Mouse (Mus musculus) midbrain, embryonic 16.5 days (tissue): Measurements from ENCODE around the gene Naa80. TPM values are rescaled to one million over a fixed set of nuclear protein-coding genes. Genes with fewer than 3 reads are reported as not detected.

Experiments used
- ATAC-seq: fragments of 200-750 bp; cut with Nextera tagmentation; 2 replicates; pipeline ENCODE4 v1.8.0; 2017; ENCODE audit warnings: moderate TSS enrichment
- H3K27ac ChIP-seq: fragments of 300-500 bp; sonication (generic); 2 replicates; pipeline ENCODE4 v1.5.1; 2014; ENCODE audit warnings: mild to moderate bottlenecking, low read length, mixed read lengths
- H3K27me3 ChIP-seq: fragments of 300-500 bp; sonication (generic); 2 replicates; pipeline ENCODE4 v1.6.1; 2014; ENCODE audit warnings: low read depth, low read length, mixed read lengths; ENCODE audit not compliant: control insufficient read depth, insufficient read depth
- H3K36me3 ChIP-seq: fragments of 300-500 bp; sonication (generic); 2 replicates; pipeline ENCODE4 v1.6.1; 2014; ENCODE audit warnings: mild to moderate bottlenecking, low read length, moderate library complexity, mixed read lengths; ENCODE audit not compliant: control insufficient read depth, insufficient read depth
- H3K4me1 ChIP-seq: fragments of 300-500 bp; sonication (generic); 2 replicates; pipeline ENCODE4 v1.6.1; 2014; ENCODE audit warnings: mild to moderate bottlenecking, low read length, mixed read lengths; ENCODE audit not compliant: control insufficient read depth, insufficient read depth
- H3K4me2 ChIP-seq: fragments of 300-500 bp; sonication (generic); 2 replicates; pipeline ENCODE4 v1.6.1; 2014; ENCODE audit warnings: mild to moderate bottlenecking, low read length, mixed read lengths
- H3K4me3 ChIP-seq: fragments of 300-500 bp; sonication (generic); 2 replicates; pipeline ENCODE4 v1.5.1; 2014; ENCODE audit warnings: low read depth, mild to moderate bottlenecking, low read length, moderate library complexity, mixed read lengths
- H3K9ac ChIP-seq: fragments of 300-500 bp; sonication (generic); 2 replicates; pipeline ENCODE4 v1.6.1; 2014; ENCODE audit warnings: low read depth, low read length, mixed read lengths
- H3K9me3 ChIP-seq: fragments of 300-500 bp; sonication (generic); replicated peaks from 2 replicates; pipeline ENCODE4 v1.6.1; 2014; ENCODE audit warnings: mild to moderate bottlenecking, low read length, mixed read lengths; ENCODE audit not compliant: control insufficient read depth, poor library complexity, severe bottlenecking
- WGBS: fragments of 180-500 bp; shearing (Covaris S2); extraction: QIAGEN DNeasy Blood & Tissue Kit; methylation state at CpG from one replicate; pipeline ENCODE4 v1.1.7; 2014; 5-methylcytosine and 5-hydroxymethylcytosine counted together
- polyA plus RNA-seq: library from polyadenylated mRNA; unstranded; fragments of >200 nt; fragmentation: Nextera tagmentation; extraction: Ambion mirVana; gene quantifications from 2 replicates; pipeline ENCODE4 v1.2.1, GENCODE M21; 2015

The Naa80 gene
- polyA plus RNA-seq, 1 experiment from 2014 or later = 18.6 TPM

- WGBS = under 1% methylated on average over 46 of the region's 46 CpGs
- Histone ChIP-seq H3K4me3 (peak within 1 kb of the TSS; percentile 69), H3K27me3 (no peaks in the 10 kb centered on the region), H3K27ac (peak within 1 kb of the TSS; percentile 73), H3K36me3 (peaks cover 34% of the 10 kb centered on the region), H3K4me2 (peak within 1 kb of the TSS; percentile 97), H3K9me3 (no peaks in the 10 kb centered on the region), H3K4me1 (peaks cover 33% of the 10 kb centered on the region), H3K9ac (peak within 1 kb of the TSS; percentile 74)
- peak; percentile 84 for ATAC-seq
Measured at GRCm38 (mm10) chr9:107541474-107542351, 37.0 kb upstream of the Naa80 start, which contains the start of the genes Cyb561d2 and Nprl2. TSS of gene Cyb561d2 (minus strand) at chr9:107542193. TSS of gene Nprl2 (plus strand) at chr9:107542226.

- peak overlapping the region; percentile 97 for H3K4me2 ChIP-seq
- peak overlapping the region; percentile 74 for H3K9ac ChIP-seq
- H3K36me3 ChIP-seq = peaks cover 34% of the 10 kb centered on the region
- peak; percentile 5; the same call in 1 of the 2 replicates for ATAC-seq
- H3K27me3 ChIP-seq = no peaks in the 10 kb centered on the region
- H3K4me1 ChIP-seq = peaks cover 33% of the 10 kb centered on the region
- H3K9me3 ChIP-seq = no peaks in the 10 kb centered on the region
- 2% methylated on average over 11 of the region's 11 CpGs for WGBS
- H3K27ac ChIP-seq = peak overlapping the region; percentile 73
- peak overlapping the region; percentile 69 for H3K4me3 ChIP-seq
Measured at GRCm38 (mm10) chr9:107542352-107542686, 36.4 kb upstream of the Naa80 start.

DNA sequence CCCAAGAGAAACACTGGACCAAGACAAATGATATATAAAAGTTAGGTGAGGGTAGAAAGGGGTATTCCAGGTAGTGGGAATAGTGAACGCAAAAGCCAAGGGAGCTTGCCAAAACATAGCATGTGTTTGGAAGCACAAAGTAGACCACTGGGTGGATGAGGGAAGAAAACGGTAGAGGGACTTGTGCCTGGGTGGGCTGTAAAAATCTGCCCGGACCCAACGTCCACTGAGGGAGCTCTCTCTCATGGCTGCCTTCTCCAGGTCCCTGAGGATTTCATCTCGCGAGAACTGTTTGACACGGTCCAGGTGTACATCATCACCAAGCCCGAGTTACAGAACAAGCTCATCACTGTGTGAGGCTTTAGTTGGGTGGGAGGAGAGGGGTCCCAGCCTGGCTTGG lies 36.0 kb upstream of the Naa80 start:
- Histone ChIP-seq H3K9me3 (no peaks in the 10 kb centered on the region), H3K27me3 (no peaks in the 10 kb centered on the region), H3K27ac (no peak overlapping the region), H3K36me3 (peaks cover 34% of the 10 kb centered on the region), H3K9ac (no peak overlapping the region), H3K4me1 (peaks cover 35% of the 10 kb centered on the region), H3K4me2 (peak overlapping the region; percentile 97), H3K4me3 (peak overlapping the region; percentile 69)
- WGBS = 50% methylated on average over 8 of the region's 8 CpGs
- ATAC-seq = no peak

- H3K9me3 ChIP-seq = no peaks in the 10 kb centered on the region
- H3K4me2 ChIP-seq = no peak overlapping the region
- H3K36me3 ChIP-seq = peaks cover 32% of the 10 kb centered on the region
- H3K4me3 ChIP-seq = no peak overlapping the region
- no peak overlapping the region for H3K9ac ChIP-seq
- H3K4me1 ChIP-seq = peaks cover 35% of the 10 kb centered on the region
- H3K27ac ChIP-seq = no peak overlapping the region
- no peak for ATAC-seq
- H3K27me3 ChIP-seq = no peaks in the 10 kb centered on the region
- 90% methylated on average over 11 of the region's 11 CpGs for WGBS
Measured at GRCm38 (mm10) chr9:107543299-107543698, 35.4 kb upstream of the Naa80 start.

- Histone ChIP-seq H3K27me3 (peaks cover under 1% of the 10 kb centered on the region; the same call in 1 of the 2 replicates), H3K36me3 (peaks cover 24% of the 10 kb centered on the region), H3K27ac (no peak overlapping the region), H3K4me3 (no peak overlapping the region), H3K4me1 (peaks cover 35% of the 10 kb centered on the region), H3K9me3 (no peaks in the 10 kb centered on the region), H3K9ac (no peak overlapping the region), H3K4me2 (no peak overlapping the region)
- no peak for ATAC-seq
- WGBS = 95% methylated on average over 17 of the region's 17 CpGs
Measured at GRCm38 (mm10) chr9:107544196-107544700, 34.4 kb upstream of the Naa80 start.

- Histone ChIP-seq H3K27me3 (peaks cover 5% of the 10 kb centered on the region; the same call in 1 of the 2 replicates), H3K27ac (no peak overlapping the region), H3K4me2 (no peak overlapping the region), H3K9ac (no peak overlapping the region), H3K36me3 (peaks cover 19% of the 10 kb centered on the region), H3K4me3 (no peak overlapping the region), H3K4me1 (peaks cover 35% of the 10 kb centered on the region), H3K9me3 (no peaks in the 10 kb centered on the region)
- no peak for ATAC-seq
- 96% methylated on average over 12 of the region's 12 CpGs for WGBS
Measured at GRCm38 (mm10) chr9:107544729-107545128, 34.0 kb upstream of the Naa80 start.

- Histone ChIP-seq H3K4me1 (peaks cover 34% of the 10 kb centered on the region), H3K9ac (no peak overlapping the region), H3K9me3 (no peaks in the 10 kb centered on the region), H3K27me3 (peaks cover 9% of the 10 kb centered on the region), H3K36me3 (peaks cover 15% of the 10 kb centered on the region; the same call in 1 of the 2 replicates), H3K27ac (no peak overlapping the region), H3K4me2 (no peak overlapping the region), H3K4me3 (no peak overlapping the region)
- no peak for ATAC-seq
- WGBS = 92% methylated on average over 10 of the region's 10 CpGs
Measured at GRCm38 (mm10) chr9:107545199-107545598, 33.5 kb upstream of the Naa80 start.

- Histone ChIP-seq H3K9ac (no peak overlapping the region), H3K4me1 (peaks cover 30% of the 10 kb centered on the region), H3K4me2 (no peak overlapping the region), H3K36me3 (peaks cover 15% of the 10 kb centered on the region; the same call in 1 of the 2 replicates), H3K27me3 (peaks cover 13% of the 10 kb centered on the region), H3K27ac (no peak overlapping the region), H3K4me3 (no peak overlapping the region), H3K9me3 (no peaks in the 10 kb centered on the region)
- WGBS = 9% methylated on average over 3 of the region's 3 CpGs
- ATAC-seq = no peak
Measured at GRCm38 (mm10) chr9:107545602-107546001, 33.1 kb upstream of the Naa80 start.

DNA sequence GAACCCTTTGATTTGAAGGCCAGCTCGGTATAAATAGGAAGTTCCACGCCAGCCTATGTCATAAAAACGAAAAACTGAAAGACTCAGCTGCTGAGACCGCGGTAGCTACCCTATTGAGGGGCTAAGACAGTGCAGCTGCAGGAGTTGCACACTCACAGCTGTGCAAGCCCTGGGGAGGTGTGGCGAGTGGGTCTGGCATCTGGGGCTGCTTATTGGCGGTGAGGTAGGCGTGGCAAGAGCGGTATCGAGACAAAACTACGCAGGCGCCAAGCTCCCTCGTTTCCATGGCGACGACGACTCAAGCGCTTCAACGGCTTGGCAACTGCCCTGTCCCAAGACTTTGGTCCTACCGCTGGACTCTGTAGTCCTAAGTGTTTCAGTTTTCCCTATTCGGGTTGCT lies 31.7 kb upstream of the Naa80 start, which contains the start of gene Zmynd10:
Zmynd10 (plus strand) TSS at position 273 of the 400 bp plus-strand sequence.
- WGBS = 3% methylated on average over 20 of the region's 20 CpGs
- Histone ChIP-seq H3K36me3 (peaks cover 15% of the 10 kb centered on the region; the same call in 1 of the 2 replicates), H3K4me3 (peak within 1 kb of the TSS; percentile 10; the same call in 1 of the 2 replicates), H3K9ac (peak within 1 kb of the TSS; percentile 37), H3K9me3 (no peaks in the 10 kb centered on the region), H3K27ac (peak within 1 kb of the TSS; percentile 44), H3K4me2 (peak within 1 kb of the TSS; percentile 56), H3K27me3 (peaks cover 23% of the 10 kb centered on the region), H3K4me1 (peaks cover 27% of the 10 kb centered on the region)
- peak; percentile 59; the same call in 1 of the 2 replicates for ATAC-seq
